Mouse (Mus musculus) adrenal gland (tissue): ENCODE measurements around the gene Snrpg.
"Not testable (repeated sequence)": the region's sequence is repeated elsewhere in the genome, so short reads cannot be mapped to it uniquely, and the experiment has no call there.

Experiments
- intact Hi-C: fragments of 180-260 bp; cut with DNase I; formaldehyde crosslinking; loops from one replicate; pipeline ENCODE4 v1.15.1; 2025
- long read RNA-seq, 2 experiments: library from polyadenylated mRNA; unstranded; transcript quantifications; one replicate each; pipeline ENCODE4 v2.0.0; 2020; ENCODE audit warnings: borderline replicate concordance in 1 of 2; ENCODE audit not compliant: insufficient replicate concordance in 1 of 2

Snrpg gene
- long read RNA-seq, experiment 1, transcript Snrpg-201 (4 exons, 1,055 nt), result major isoform, 295 of 313 reads
- long read RNA-seq, experiment 1, partial matches to known transcripts, result 0 of 313 reads
- long read RNA-seq, experiment 1, other reads (novel, unspliced or antisense), result 16 of 313 reads
- long read RNA-seq, experiment 2, transcript Snrpg-201 (4 exons, 1,055 nt), result major isoform, 140 of 145 reads
- long read RNA-seq, experiment 2, partial matches to known transcripts, result 0 of 145 reads
- long read RNA-seq, experiment 2, other reads (novel, unspliced or antisense), result 4 of 145 reads

DNA sequence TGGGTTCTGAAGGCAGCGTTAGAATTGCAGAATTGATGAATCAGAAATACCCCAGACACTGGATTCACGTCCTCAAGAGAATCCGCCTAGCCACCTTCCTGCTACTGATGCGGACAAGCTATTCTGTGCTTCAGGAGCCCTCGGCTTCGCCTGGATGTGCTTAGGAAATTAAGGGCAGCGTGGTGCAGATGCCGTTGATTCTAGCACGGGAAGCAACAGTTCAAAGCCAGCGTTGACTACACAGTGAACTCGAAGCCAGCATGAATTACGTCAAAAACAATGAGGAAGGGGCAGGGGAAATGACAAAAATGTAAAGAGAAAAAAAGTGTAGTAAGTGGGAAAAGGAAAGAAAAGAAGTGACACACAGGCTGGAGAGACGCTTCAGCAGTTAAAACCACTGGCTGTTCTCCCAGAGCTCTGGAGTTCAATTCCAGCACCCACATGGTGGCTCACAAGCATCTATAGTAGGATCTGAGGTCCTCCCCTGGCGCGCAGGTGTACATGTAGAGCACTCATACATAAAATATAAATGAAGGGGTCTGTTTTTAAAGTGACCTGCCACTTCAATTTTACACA is at the start of gene Snrpg:
TSS of gene Snrpg (plus strand) at position 541 of the 576 bp plus-strand sequence.
- intact Hi-C loops, result no loop called here

DNA sequence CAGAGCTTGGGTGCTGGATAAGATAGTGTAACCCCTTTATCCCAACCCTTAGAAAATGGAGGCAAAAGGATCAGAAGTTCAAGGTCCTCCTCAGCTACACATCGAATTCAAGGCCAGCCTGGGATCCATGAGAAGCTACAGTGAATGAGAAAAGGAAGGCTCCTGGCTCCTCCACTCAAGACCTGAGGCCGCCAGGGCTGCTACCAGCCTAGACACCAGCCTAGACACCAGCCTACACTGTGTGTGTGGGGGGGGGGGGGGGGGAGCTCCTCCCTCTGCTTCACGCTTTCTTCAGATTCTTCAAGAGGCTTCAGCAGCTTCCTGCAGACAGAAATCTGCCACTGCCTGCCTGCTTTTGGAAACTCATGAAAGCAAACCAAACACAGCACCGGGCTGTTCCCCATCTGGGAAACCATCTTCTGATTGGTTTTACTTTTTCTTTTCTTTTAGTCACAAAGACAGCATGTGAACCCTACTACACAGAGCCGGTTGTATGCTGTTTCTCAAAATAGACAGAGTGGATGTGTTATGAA is 49.0 kb upstream of the Snrpg start:
- intact Hi-C loops, result no loop called here

DNA sequence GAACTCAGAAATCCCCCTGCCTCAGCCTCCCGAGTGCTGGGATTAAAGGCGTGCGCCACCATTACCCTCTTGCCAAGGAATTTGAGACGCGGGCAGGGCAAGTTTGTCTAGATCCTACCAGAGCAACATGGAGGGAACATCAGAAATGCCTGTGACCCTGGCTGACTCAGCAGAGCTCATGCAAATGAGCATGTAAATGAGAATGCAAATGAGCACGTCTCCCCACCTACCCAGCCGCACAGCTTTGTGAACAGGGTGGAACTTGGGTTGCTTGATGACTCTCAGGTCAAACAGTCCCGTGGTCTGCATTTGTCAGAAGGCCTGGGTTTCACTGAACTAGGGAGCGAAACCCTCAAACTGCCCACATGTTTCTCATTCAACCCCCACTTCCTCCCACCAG is 48.1 kb upstream of the Snrpg start:
- intact Hi-C loops, result no loop called here

DNA sequence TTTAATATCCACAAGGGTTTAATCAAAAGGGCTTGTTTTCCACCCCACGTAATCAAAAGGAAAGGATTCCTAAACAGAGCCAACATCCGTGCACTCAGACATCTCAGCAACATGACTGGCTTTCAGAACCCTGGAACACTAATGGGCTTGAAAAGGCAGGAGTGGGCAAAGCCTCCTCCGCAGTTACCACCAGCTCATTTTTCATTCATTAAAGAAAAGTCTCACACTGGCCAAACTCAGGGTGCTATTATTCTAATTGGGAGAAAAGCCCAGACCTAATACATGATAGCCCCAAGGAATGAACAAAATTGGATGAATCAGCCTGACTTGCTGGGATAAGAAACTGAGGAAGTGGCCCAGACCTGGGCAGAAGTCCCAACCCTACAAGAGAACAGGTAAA is 46.7 kb upstream of the Snrpg start:
- intact Hi-C loops, result no loop called here

DNA sequence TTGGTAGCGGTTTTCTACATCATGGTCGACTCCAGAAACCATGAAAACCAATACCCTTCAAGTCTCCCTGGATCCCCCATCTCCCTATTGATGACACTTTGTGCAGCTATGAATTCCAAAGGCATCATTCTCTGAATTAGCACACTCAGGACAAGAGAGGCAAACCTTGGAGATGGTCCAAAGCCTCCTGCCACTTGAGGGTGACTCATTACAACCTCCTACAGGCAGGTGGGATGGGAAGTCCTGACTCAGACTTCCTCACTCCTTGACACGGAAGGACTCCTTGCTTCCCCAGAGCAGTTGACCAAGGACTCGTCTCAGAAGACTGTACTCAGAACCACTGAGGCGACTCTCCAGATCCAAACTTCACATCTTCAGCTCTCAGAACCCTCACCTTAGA is 45.5 kb upstream of the Snrpg start:
- intact Hi-C loops, result no loop called here

DNA sequence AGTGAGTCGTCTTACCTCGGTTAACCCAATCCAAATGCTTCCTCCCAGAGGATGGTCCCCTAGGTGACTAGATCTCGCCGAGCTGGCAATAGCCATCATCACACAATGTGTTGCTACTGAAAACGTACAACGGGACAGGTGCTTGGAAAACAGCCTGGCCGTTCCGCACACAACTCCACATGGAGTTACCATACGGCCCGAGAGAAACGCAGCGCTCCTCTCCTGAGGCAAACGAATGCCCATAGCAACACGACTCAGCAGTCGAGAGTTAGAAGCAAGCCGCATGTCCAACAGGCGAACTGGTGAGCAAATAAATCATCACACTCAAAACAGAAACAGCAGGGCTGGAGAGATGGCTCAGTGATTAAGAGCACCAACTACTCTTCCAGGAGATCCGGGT is 44.2 kb upstream of the Snrpg start:
- intact Hi-C loops, result no loop called here

DNA sequence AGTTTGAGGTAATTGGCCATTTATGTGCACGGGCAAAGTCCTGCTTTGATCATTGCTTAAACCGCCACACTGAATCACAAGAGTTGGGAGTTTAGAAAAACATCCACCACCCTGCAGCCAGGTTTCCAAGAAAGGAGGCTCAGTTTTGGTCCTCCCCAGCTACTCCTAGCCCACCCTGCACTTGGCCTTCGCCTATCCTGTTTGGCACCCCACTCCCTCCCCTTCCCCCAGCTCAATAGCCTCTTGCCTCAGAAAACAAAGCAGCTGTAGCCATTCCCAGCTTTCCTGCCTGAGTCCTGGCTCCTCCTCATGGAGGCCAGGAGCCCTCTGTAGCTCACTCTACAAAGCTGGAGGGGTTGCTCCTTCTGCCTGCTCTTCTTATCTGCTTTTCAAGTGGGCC is 42.7 kb upstream of the Snrpg start:
- intact Hi-C loops, result no loop called here

DNA sequence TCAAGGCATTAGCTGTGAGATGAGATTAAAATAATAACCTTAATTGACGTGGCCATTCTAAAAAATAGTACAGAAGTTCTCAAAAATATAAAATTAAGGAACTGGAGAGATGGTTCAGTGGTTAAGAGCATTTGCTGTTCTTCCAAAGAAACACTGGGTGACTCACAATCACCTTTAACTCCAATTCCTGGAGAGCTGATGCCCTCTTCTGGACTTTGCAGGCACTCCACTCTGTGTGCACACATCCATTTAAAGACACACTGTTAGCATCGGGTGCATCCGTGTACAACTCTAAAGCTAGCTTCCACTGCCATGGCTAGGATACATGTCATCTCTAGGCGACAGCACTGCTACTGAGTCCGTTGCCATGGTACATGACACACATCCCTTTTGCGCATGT is 41.2 kb upstream of the Snrpg start:
- intact Hi-C loops, result no loop called here

DNA sequence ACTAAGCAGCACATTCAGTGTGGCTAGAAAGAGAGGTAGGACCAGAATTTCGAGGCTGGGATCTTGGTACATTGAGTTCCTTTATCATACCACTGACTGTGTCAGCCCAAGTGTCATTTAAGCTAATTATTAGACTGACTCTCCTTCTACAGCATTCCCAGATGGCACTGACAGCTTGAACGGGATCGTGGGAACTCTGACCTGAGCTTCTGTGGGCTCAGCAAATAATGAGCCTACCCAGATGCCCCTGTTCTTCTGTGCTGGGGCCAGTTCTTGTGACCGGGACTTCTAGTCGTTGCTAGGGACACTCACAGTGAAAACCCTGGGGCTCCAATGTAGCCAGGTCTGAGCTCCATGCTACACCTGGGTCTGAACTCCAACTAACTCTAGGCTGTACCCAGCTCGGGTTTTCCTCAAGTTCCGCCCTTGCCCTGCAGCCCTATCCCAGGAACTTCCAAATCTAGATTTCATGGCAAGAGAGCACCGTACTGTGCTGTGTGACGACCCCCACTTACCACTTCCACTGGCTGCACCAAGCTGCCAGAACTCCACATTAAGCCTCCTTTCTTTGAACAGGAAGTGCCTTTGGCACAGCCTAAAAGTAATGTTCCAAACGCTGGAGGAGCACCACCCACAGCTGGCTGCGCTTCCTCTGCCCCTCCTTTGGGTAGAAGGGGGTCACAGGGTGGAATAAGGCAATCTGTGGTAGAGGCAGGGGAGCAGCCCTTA is 35.8 kb upstream of the Snrpg start:
- intact Hi-C loops, result no loop called here

DNA sequence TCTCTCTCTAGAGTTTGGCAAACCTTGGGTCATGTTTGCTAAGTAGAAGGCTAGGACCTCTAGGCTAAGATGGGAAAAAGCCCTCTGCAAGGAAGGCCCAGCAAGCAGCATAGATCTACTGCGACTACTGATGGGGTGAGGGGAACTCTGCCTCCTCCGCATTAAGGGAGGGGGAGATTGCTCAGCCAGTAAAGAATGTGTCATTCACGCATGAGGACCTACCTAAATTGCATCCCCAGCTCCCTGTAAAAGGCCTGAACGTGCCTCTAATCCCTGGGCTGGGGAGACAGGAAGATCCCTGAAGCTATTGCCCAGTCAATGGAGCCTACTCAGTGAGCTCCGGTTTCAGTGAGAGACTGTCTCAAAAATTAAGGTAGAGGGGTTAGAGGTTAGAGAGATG is 35.2 kb upstream of the Snrpg start:
- intact Hi-C loops, result no loop called here

DNA sequence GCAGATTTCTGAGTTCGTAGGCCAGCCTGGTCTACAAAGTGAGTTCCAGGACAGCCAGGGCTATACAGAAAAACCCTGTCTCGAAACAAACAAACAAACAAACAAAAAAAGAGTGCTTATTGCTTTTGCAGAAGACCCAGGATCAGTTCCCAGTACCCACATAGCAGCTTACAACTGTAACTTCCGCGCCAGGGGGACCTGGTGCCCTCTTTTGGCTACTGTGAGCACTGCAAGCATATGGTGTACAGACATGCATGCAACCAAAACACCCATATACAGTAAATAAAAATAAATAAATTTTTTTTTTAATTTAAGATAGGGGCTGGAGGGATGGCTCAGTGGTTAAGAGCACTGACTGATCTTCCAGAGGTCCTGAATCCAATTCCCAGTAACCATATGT is 34.8 kb upstream of the Snrpg start:
- intact Hi-C loops, result not testable (repeated sequence)

DNA sequence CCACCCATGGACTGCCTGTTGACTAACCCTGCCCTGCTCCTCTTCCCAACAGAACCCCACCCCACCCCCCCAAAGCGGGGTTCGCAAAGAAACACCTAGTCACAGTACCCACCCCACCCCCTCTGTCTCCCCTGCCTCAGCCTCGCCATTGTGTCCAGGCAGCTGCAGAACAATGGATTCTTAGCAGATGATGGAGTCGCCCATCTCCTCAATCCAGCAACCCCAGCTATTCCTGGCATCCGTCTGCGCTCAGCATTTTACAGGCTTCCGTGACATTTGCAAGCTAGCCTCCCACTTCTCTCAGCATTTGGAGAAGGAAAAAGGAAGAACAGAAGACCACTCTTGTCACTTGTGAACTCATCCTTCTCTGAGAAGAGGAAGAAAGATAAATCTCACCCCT is 27.4 kb upstream of the Snrpg start:
- intact Hi-C loops, result no loop called here

DNA sequence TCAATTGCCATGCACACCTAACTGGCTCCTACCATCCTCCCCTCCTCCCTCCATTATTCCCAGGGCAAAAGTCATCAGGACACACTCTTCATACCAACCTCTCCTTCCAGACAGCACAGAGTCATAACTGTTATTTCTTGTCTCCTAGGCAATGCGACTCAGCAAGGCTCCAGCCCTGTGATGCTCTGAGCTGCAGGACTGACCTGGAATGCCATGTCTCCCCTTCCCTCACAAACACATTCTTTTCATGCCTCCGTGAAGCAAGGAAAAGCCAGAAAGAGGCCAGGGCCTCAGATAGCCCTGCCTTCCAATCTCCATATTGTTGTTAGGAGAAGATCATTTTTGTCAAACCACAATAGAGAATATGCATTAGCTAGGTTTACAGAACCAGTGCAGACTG is 25.0 kb upstream of the Snrpg start:
- intact Hi-C loops, result no loop called here

DNA sequence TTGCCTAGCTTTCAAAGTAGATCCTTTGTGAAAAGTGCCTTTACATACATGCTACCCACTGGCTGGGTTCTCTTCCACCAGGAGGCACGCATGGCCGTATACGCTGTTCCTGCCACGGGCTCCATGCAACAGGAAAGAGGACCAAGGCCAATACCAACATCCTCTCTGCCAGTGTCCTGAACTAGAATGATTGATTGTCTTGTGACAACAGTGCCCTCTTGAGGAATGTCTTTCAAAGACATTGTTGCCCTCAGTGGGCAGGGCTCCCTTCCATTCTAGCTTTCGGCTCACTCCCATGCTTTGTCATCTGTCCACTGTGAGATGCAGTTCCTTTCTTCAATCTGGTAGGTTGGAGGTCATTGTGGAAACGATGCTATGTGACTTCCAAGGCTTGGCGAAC is 21.8 kb upstream of the Snrpg start:
- intact Hi-C loops, result no loop called here

DNA sequence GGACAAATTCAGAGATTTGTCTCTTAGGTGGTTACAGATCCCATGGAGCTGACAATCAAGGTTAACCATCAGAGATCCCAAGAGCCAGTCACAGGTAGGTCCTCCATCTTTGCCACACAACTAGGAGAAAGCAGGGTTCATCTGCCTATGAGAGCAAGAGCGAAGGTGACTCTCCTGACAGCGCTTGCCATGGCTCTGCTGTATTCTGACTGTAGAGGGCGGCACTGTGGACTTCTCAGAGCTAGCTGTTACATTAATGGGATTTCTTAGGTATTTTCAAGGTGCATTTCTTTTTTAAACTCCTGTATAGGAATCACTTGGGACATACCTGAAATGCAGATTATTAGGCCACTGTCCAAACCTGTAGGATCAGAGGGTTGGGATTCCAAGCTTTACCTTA is 16.2 kb upstream of the Snrpg start:
- intact Hi-C loops, result loop anchor here (5.0 kb wide), 1 partner anchor 163 kb away; no protein-coding TSS in a partner anchor

DNA sequence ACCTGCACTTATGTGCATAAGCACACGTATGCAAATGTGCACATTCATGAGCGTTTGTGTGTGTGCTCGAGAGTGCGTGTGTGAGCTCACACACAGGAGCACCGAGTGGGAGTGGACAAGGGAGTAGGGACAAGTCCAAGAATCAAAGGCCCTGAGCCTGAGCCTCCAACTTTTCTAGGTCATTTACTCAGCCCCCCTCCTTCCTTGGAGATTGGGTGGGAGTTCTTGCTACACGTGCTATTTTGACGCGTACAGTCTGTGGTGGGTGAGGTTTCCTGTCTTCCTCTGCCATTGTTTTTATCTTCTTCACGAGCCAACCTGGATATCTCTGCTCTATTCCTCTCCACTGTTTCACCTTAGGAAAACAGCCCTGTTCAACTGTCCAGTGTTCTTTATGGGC is 14.1 kb upstream of the Snrpg start:
- intact Hi-C loops, result loop anchor here (5.0 kb wide), 1 partner anchor 165 kb away; no protein-coding TSS in a partner anchor

DNA sequence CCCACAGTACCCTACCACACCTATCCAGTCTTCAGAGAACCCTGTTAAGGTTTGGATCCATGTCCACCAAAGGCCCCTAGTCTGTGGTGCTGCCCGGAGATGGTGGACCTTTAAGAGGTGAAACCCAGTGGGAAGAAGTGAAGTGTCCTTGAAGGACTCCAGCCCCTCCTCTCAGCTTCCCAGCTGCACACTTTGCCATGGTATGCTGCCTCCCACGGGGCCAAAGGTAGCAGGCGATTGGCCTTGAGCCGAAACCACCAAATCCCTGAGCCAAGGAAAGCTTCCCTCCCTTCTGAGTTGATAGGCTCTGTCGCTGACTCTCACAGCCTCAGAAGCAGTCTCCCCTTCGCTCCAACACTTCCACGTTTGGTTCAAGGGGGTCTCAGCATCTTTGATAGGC is 10.4 kb upstream of the Snrpg start:
- intact Hi-C loops, result loop anchor here (5.0 kb wide), 1 partner anchor 233 kb away; no protein-coding TSS in a partner anchor

DNA sequence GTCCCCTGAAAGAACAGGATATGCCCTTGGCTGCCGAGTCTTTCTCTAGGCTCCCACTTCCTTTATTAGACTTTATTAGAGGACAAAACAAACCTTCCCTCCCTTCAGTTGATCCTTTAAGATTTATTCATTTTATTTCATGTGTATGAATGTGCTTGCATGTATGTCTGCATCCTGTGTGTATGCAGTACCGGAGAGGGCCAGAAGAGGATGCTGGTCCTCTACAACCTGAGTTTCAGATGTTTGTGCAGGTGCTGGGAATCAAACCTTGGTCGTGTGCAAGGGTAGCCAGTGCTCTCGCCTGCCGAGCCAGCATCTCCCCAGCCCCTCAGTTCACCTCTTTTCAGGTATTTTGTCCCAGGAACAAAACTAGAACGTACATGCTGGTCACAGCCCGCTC is 9.7 kb upstream of the Snrpg start:
- intact Hi-C loops, result loop anchor here (5.0 kb wide), 1 partner anchor 234 kb away; no protein-coding TSS in a partner anchor

DNA sequence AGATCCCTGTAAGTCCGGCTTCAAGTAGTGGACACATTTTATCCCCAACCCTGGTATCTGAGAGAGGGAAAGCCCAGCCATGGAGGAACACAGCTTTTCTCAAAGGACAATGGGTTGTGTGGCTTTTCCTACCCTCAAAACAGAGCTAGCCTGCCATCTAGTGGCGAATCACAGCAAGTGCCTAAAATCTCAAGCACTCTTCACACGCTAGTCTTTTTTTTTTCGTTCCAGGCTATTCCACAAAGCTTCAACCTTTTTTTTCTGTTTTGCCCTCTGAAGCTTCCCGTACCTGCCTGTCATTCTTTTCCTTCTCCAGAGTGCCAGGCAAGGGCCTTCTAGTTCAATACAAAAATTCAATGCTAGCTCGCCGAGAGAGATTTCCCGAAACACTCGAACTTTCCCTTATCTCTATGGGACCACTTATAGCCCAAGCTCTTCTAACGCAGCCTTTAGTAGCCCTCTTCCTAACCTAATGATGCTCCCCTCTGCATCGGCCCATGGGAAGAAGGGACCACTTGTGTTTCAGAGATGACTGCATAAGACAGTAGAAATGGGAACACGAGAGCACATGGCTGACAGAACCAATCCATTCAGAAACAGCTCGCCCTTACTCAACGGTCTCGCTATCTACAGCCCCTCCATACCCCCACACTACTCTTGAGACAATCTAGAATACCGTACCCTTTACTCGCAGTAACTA is 6.5 kb upstream of the Snrpg start:
- intact Hi-C loops, result loop anchor here (2.0 to 5.0 kb wide), 2 partner anchors 32 to 237 kb away; partner anchors contain the start of gene Pcyox1

DNA sequence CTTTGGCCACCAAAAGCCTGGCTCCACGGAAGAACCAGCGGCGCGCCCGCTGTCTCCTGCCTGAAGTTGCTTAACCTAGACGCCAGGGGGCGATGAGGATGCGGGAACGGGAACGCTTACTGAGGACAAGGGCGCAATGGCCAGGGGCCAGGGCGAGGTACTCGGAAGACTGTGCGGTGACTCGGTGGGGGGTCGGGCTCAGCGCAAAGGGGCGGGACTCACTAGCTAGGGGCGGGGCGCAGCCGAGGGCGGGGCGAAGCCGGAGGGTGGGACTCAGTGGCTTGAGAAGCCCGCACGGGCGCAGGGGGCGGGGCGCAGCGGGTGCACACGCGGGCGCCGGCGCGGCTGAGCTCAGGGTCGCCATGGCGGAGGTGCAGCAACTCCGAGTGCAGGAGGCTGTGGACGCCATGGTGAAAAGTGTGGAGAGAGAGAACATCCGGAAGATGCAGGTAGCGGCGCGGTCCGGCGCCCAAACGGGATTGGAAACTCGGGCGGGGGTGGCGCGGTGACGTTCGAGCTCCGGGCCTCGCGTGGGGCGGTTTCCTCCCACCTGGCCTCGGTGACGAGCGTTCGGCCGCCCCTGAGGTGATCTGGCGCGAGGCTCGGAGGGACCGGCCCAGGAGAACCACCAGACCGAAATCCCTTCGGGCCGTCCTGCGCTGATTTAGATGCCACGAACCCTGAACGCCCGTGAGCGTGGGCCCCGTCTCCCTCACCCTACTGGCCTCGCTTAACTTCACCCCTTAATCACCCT is 5.6 kb upstream of the Snrpg start, which contains the start of gene Fam136a:
TSS of gene Fam136a (plus strand) at position 276 of the 754 bp plus-strand sequence.
- intact Hi-C loops, result loop anchor here (2.0 kb wide), 1 partner anchor 31 kb away; the partner anchor contains the start of gene Pcyox1
